ENCODE assay signal across 8 mouse cellular contexts in genomic region chr14:56667969-56668802, GRCm38 (mm10). TPM values are rescaled to one million over a fixed set of nuclear protein-coding genes. Genes with fewer than 3 reads are reported as not detected.
DNase-seq lines count a peak whose midpoint lies in the region; ATAC-seq and TF ChIP-seq lines count a peak whose summit lies in the region.

TSS of gene Mphosph8 (plus strand) at chr14:56668248.

- H3K4me1 ChIP-seq in erythroblast, embryonic 14.5 days (ENCODE audit: control insufficient read depth), result peaks cover 29% of the 10 kb centered on the region
- H3K4me1 ChIP-seq in heart, embryonic 11.5 days (ENCODE audit: control insufficient read depth, insufficient read depth, low read length), result peaks cover 18% of the 10 kb centered on the region
- H3K4me1 ChIP-seq in kidney, embryonic 16.5 days (ENCODE audit: insufficient read depth, low read length), result peaks cover 22% of the 10 kb centered on the region
- peaks cover 10% of the 10 kb centered on the region; the same call in 1 of the 2 replicates for H3K4me1 ChIP-seq in liver, adult 2 months (ENCODE audit: control insufficient read depth, insufficient read depth, low read length)

- no peak for TF ChIP-seq CTCF in C2C12 (IDR thresholded peaks at IDR 0.05; ENCODE audit: control insufficient read depth, insufficient read depth, insufficient read length)
- no peak for TF ChIP-seq CTCF in brain, embryonic 14.5 days (IDR thresholded peaks at IDR 0.05; ENCODE audit: borderline replicate concordance, extremely low read depth, insufficient read depth, insufficient read length)
- no peak for TF ChIP-seq CTCF in liver, adult 2 months (IDR thresholded peaks at IDR 0.05; ENCODE audit: low read depth, low read length)

- peak within 1 kb of the TSS; percentile 93 for H3K27ac ChIP-seq in heart, embryonic 11.5 days (ENCODE audit: low read depth, low read length)
- H3K27ac ChIP-seq in kidney, embryonic 16.5 days (ENCODE audit: low read length), result peak within 1 kb of the TSS; percentile 89
- H3K27ac ChIP-seq in liver, adult 2 months (replicated peaks; ENCODE audit: insufficient read depth, low read depth, low read length), result peak within 1 kb of the TSS; percentile 65

- DNase-seq in brain, embryonic 14.5 days (ENCODE audit: low read depth), result peak; percentile 100
- peak; percentile 94 for DNase-seq in liver, adult 2 months (ENCODE audit: extremely low read depth, low read depth, low spot score)
- peak; percentile 99 for DNase-seq in splenic B cell, adult 2 months (ENCODE audit: low read depth, low spot score)

- no peaks in the 10 kb centered on the region for H3K9me3 ChIP-seq in erythroblast, embryonic 14.5 days (ENCODE audit: control insufficient read depth, low read length)
- no peaks in the 10 kb centered on the region for H3K9me3 ChIP-seq in heart, embryonic 11.5 days (replicated peaks; ENCODE audit: control insufficient read depth, low read length)
- H3K9me3 ChIP-seq in kidney, embryonic 16.5 days (ENCODE audit: low read length), result no peaks in the 10 kb centered on the region

- peaks cover 49% of the 10 kb centered on the region for H3K79me2 ChIP-seq in C2C12 (ENCODE audit: control insufficient read depth, insufficient read depth)
- peaks cover 6% of the 10 kb centered on the region; the same call in 1 of the 2 replicates for H3K79me2 ChIP-seq in liver, adult 2 months (ENCODE audit: control insufficient read depth, insufficient read depth, low read length)
- peaks cover 46% of the 10 kb centered on the region for H3K79me2 ChIP-seq in myocyte (ENCODE audit: control insufficient read depth, insufficient read depth)

- H3K36me3 ChIP-seq in C2C12 (ENCODE audit: control insufficient read depth, insufficient read depth) (peaks cover 12% of the 10 kb centered on the region), myocyte (ENCODE audit: control insufficient read depth, insufficient read depth) (peaks cover 10% of the 10 kb centered on the region)
- H3K36me3 ChIP-seq in erythroblast, embryonic 14.5 days (ENCODE audit: control insufficient read depth), result peaks cover 20% of the 10 kb centered on the region
- H3K36me3 ChIP-seq in heart, embryonic 11.5 days (ENCODE audit: control insufficient read depth, insufficient read depth, low read length), result peaks cover 6% of the 10 kb centered on the region; the same call in 1 of the 2 replicates
- peaks cover 8% of the 10 kb centered on the region for H3K36me3 ChIP-seq in kidney, embryonic 16.5 days (ENCODE audit: insufficient read depth, low read length)
- H3K36me3 ChIP-seq in liver, adult 2 months (ENCODE audit: control insufficient read depth, insufficient read depth, low read length), result peaks cover 10% of the 10 kb centered on the region
- peaks cover 3% of the 10 kb centered on the region; the same call in 1 of the 2 replicates for H3K36me3 ChIP-seq in splenic B cell, adult 2 months (ENCODE audit: control insufficient read depth, insufficient read depth, low read length, poor library complexity, severe bottlenecking)

- H3K27me3 ChIP-seq in C2C12 (ENCODE audit: control insufficient read depth, insufficient read depth, insufficient read length) (no peaks in the 10 kb centered on the region), myocyte (ENCODE audit: control insufficient read depth, insufficient read depth, insufficient read length) (no peaks in the 10 kb centered on the region)
- no peaks in the 10 kb centered on the region for H3K27me3 ChIP-seq in erythroblast, embryonic 14.5 days (ENCODE audit: control insufficient read depth)
- H3K27me3 ChIP-seq in heart, embryonic 11.5 days (ENCODE audit: control insufficient read depth, insufficient read depth, low read length), result no peaks in the 10 kb centered on the region
- no peaks in the 10 kb centered on the region for H3K27me3 ChIP-seq in kidney, embryonic 16.5 days (ENCODE audit: insufficient read depth, low read length)
- H3K27me3 ChIP-seq in liver, adult 2 months (ENCODE audit: control insufficient read depth, insufficient read depth, low read length), result no peaks in the 10 kb centered on the region
- no peaks in the 10 kb centered on the region; the same call in 1 of the 2 replicates for H3K27me3 ChIP-seq in splenic B cell, adult 2 months (ENCODE audit: control insufficient read depth, insufficient read depth, low read length, poor library complexity, severe bottlenecking)

- H3K9ac ChIP-seq in heart, embryonic 11.5 days (ENCODE audit: low read depth, low read length), result peak within 1 kb of the TSS; percentile 89
- H3K9ac ChIP-seq in kidney, embryonic 16.5 days (replicated peaks; ENCODE audit: low read length), result peak within 1 kb of the TSS; percentile 83
- peak within 1 kb of the TSS; percentile 86 for H3K9ac ChIP-seq in liver, adult 2 months (ENCODE audit: low read depth, low read length)

- H3K4me3 ChIP-seq in C2C12 (ENCODE audit: insufficient read depth, poor library complexity, severe bottlenecking) (peak within 1 kb of the TSS; percentile 84), myocyte (peak within 1 kb of the TSS; percentile 95)
- H3K4me3 ChIP-seq in erythroblast, embryonic 14.5 days (replicated peaks), result peak within 1 kb of the TSS; percentile 79
- H3K4me3 ChIP-seq in heart, embryonic 11.5 days (ENCODE audit: low read depth, low read length), result peak within 1 kb of the TSS; percentile 81
- peak within 1 kb of the TSS; percentile 80 for H3K4me3 ChIP-seq in kidney, embryonic 16.5 days (ENCODE audit: low read length)
- H3K4me3 ChIP-seq in liver, adult 2 months (ENCODE audit: insufficient read depth, low read depth, low read length), result peak within 1 kb of the TSS; percentile 90

- 0% methylated on average over 70 of the region's 70 CpGs for WGBS in heart, embryonic 11.5 days (ENCODE audit: insufficient replicate concordance)
- under 1% methylated on average over 70 of the region's 70 CpGs for WGBS in kidney, embryonic 16.5 days
- WGBS in liver, adult 2 months, result under 1% methylated on average over 70 of the region's 70 CpGs

- H3K4me2 ChIP-seq in heart, embryonic 11.5 days, result peak within 1 kb of the TSS; percentile 73
- peak within 1 kb of the TSS; percentile 68 for H3K4me2 ChIP-seq in kidney, embryonic 16.5 days (replicated peaks; ENCODE audit: low read depth, low read length)
- peak within 1 kb of the TSS; percentile 88 for H3K4me2 ChIP-seq in myocyte (ENCODE audit: low read depth)

- ATAC-seq in heart, embryonic 11.5 days (replicated peaks; ENCODE audit: insufficient number of reproducible peaks, low FRiP score, low TSS enrichment), result peak; percentile 100
- ATAC-seq in kidney, embryonic 16.5 days (ENCODE audit: low FRiP score, low TSS enrichment), result peak; percentile 100

- H3K79me3 ChIP-seq in C2C12 (ENCODE audit: low read depth), result peaks cover 38% of the 10 kb centered on the region

- H3ac ChIP-seq in C2C12 (ENCODE audit: control insufficient read depth, insufficient read length, low read depth) (peak within 1 kb of the TSS; percentile 79), myocyte (ENCODE audit: control insufficient read depth, insufficient read length) (peak within 1 kb of the TSS; percentile 32)

- peak; percentile 68; the same call in 1 of the 2 replicates for TF ChIP-seq POLR2A in brain, embryonic 14.5 days (IDR thresholded peaks at IDR 0.05; ENCODE audit: borderline replicate concordance, extremely low read depth, insufficient read depth, insufficient read length, poor library complexity, severe bottlenecking)
- TF ChIP-seq POLR2A in liver, adult 2 months (IDR thresholded peaks at IDR 0.05; ENCODE audit: extremely low read depth, insufficient read depth, low read length), result peak; percentile 58; the same call in 1 of the 2 replicates
- TF ChIP-seq POLR2A in myocyte (IDR thresholded peaks at IDR 0.05; ENCODE audit: insufficient read length, low read depth), result peak; percentile 93

TF ChIP-seq in C2C12, 6 proteins besides CTCF, POLR2A, EP300 and RAD21:
- TF ChIP-seq MYOG (IDR thresholded peaks at IDR 0.05; ENCODE audit: control insufficient read depth, extremely low read depth, insufficient read length), result no peak
- TF ChIP-seq MAX (IDR thresholded peaks at IDR 0.05), result no peak
- TF ChIP-seq USF1 (IDR thresholded peaks at IDR 0.05; ENCODE audit: low read depth), result peak; percentile 20

TF ChIP-seq in myocyte, 11 proteins besides CTCF, POLR2A, EP300 and RAD21:
- TF ChIP-seq MYOD1 (IDR thresholded peaks at IDR 0.05; ENCODE audit: control insufficient read depth in 1 of 3, insufficient read length in 2 of 3, low read depth in 2 of 3), result no peak
- TF ChIP-seq REST (IDR thresholded peaks at IDR 0.05; ENCODE audit: insufficient read depth, insufficient read length), result no peak
- TF ChIP-seq POLR2AphosphoS2 (IDR thresholded peaks at IDR 0.05; ENCODE audit: insufficient read length, low read depth), result peak; percentile 84
- no peak for TF ChIP-seq MAX (IDR thresholded peaks at IDR 0.05; ENCODE audit: low read depth)
- no peak for TF ChIP-seq USF1 (IDR thresholded peaks at IDR 0.05; ENCODE audit: low read depth)
- no peak for TF ChIP-seq CEBPB (IDR thresholded peaks at IDR 0.05; ENCODE audit: insufficient read depth, poor library complexity, severe bottlenecking)
- no peak for TF ChIP-seq TCF12 (IDR thresholded peaks at IDR 0.05; ENCODE audit: insufficient read depth, poor library complexity, severe bottlenecking)
- peak; percentile 22 for TF ChIP-seq SRF (IDR thresholded peaks at IDR 0.05; ENCODE audit: control insufficient read depth, insufficient read length, low read depth)
- TF ChIP-seq MYOG (IDR thresholded peaks at IDR 0.05; ENCODE audit: control insufficient read depth in 1 of 3, insufficient read depth in 1 of 3, insufficient read length in 2 of 3, low read depth in 2 of 3), result peak in 1 of 3 experiments; percentile 49
- peak; percentile 3 for TF ChIP-seq E2F4 (IDR thresholded peaks at IDR 0.05; ENCODE audit: insufficient read depth)
- TF ChIP-seq TCF3 (IDR thresholded peaks at IDR 0.05; ENCODE audit: insufficient read length, low read depth), result no peak

RNA-seq across cellular contexts. Expression of gene Mphosph8, which starts in this region (rescaled TPM):
- polyA plus RNA-seq in C2C12 (2012; fragmentation: generic; extraction: Trizol), result 7.8 TPM
- 27.5 and 31.7 TPM in 2 replicates for polyA plus RNA-seq in brain, embryonic 14.5 days (2012; rRNA removed)
- 0.53 and 0.69 TPM in 2 replicates for polyA plus RNA-seq in erythroblast, embryonic 14.5 days (2012)
- polyA plus RNA-seq in heart, embryonic 11.5 days (2014; fragmentation: Nextera tagmentation; extraction: Ambion mirVana), result 28.0 and 34.9 TPM in 2 replicates
- 25.7 and 30.2 TPM in 2 replicates for polyA plus RNA-seq in kidney, embryonic 16.5 days (2015; fragmentation: Nextera tagmentation; extraction: Ambion mirVana)
- total RNA-seq in liver, adult 2 months (2014; rRNA removed), result 8.1 and 10.4 TPM in 2 replicates
- polyA plus RNA-seq in liver, adult 2 months (2012; rRNA removed), result 2.6 and 2.8 TPM in 2 replicates
- 9.7 TPM for polyA plus RNA-seq in myocyte (2012; fragmentation: generic; extraction: Trizol)

Comparison
In these comparisons a context has a peak if more than half of its experiments do, and no peak if none do; other contexts are left out.
1. Peak in every context shown above with its lines: DNase-seq, ATAC-seq, H3K4me3 ChIP-seq and H3K27ac ChIP-seq.